Comparison of ENCODE assay signal across 8 mouse cellular contexts in genomic region chrX:166169892-166170799, GRCm38 (mm10). TPM values are rescaled to one million over a fixed set of nuclear protein-coding genes. Genes with fewer than 3 reads are reported as not detected.
A peak's percentile ranks its signal among the peaks of the same experiment; 100 is the strongest.
DNase-seq lines count a peak whose midpoint lies in the region; ATAC-seq lines count a peak whose summit lies in the region.

TSS of gene Gemin8 (plus strand) at chrX:166170454.

- peak within 1 kb of the TSS; percentile 60 for H3K9ac ChIP-seq in hindbrain, embryonic 14.5 days

- WGBS in hindbrain, embryonic 14.5 days = 21% methylated on average over 31 of the region's 31 CpGs

- no peaks in the 10 kb centered on the region for H3K36me3 ChIP-seq in hindbrain, embryonic 14.5 days (replicated peaks; ENCODE audit: control insufficient read depth, insufficient read depth)

- peak within 1 kb of the TSS; percentile 49 for H3K4me3 ChIP-seq in hindbrain, embryonic 14.5 days (replicated peaks; ENCODE audit: low read length)

- peaks cover 6% of the 10 kb centered on the region; the same call in 1 of the 2 replicates for H3K4me1 ChIP-seq in hindbrain, embryonic 14.5 days (replicated peaks; ENCODE audit: control insufficient read depth, insufficient read depth, low read length)

- peak; percentile 98 for ATAC-seq in hindbrain, embryonic 14.5 days (ENCODE audit: low FRiP score)

- peak; percentile 96 for DNase-seq in R1 (ENCODE audit: low read depth, low spot score)
- DNase-seq in cerebellum, postnatal 25 days = peak; percentile 90 to 94
- DNase-seq in frontal cortex, postnatal 25 days (ENCODE audit: low spot score in 2 of 2) = peak; percentile 76 to 87
- peak; percentile 95 for DNase-seq in hindbrain, embryonic 14.5 days (ENCODE audit: low spot score)
- peak; percentile 90 to 93 for DNase-seq in layer of hippocampus, postnatal 36 days
- peak; percentile 98 for DNase-seq in lung, postnatal 36 days
- peak; percentile 98 for DNase-seq in retina, postnatal 1 day
- peak; percentile 81 to 88 for DNase-seq in urinary bladder, adult 18-20 months (ENCODE audit: low spot score in 2 of 2)

- H3K27me3 ChIP-seq in hindbrain, embryonic 14.5 days (ENCODE audit: control insufficient read depth, insufficient read depth, low read length) = peaks cover 3% of the 10 kb centered on the region; the same call in 1 of the 2 replicates

- H3K9me3 ChIP-seq in hindbrain, embryonic 14.5 days (ENCODE audit: control insufficient read depth, low read length) = no peaks in the 10 kb centered on the region

- peak within 1 kb of the TSS; percentile 52 for H3K4me2 ChIP-seq in hindbrain, embryonic 14.5 days (replicated peaks)

- peak within 1 kb of the TSS; percentile 88 for H3K27ac ChIP-seq in hindbrain, embryonic 14.5 days

RNA-seq across cellular contexts. Expression of gene Gemin8, which starts in this region (rescaled TPM):
- polyA plus RNA-seq in hindbrain, embryonic 14.5 days (2014; fragmentation: Nextera tagmentation; extraction: Ambion mirVana) = 8.5 and 10.5 TPM in 2 replicates
- 10 to 100 TPM in 1 of 2 experiments, 1 to 10 TPM in 1; 9.9 to 13.6 TPM for total RNA-seq in layer of hippocampus, postnatal 36 days (2021)

Comparison
In these comparisons a context has a peak if more than half of its experiments do, and no peak if none do; other contexts are left out.
1. Peak in every context shown above with its lines: DNase-seq, ATAC-seq, H3K4me3 ChIP-seq and H3K27ac ChIP-seq.